Mouse (Mus musculus) layer of hippocampus, adult 9-10 months (tissue): Measurements from ENCODE around the gene AC109138.7.
A peak's percentile ranks its signal among the peaks of the same experiment; 100 is the strongest.

ENCODE experiments used
- DNase-seq: peaks from one replicate; pipeline ENCODE4 v3.0.0; 2022; ENCODE audit warnings: low spot score

Gene AC109138.7

DNA sequence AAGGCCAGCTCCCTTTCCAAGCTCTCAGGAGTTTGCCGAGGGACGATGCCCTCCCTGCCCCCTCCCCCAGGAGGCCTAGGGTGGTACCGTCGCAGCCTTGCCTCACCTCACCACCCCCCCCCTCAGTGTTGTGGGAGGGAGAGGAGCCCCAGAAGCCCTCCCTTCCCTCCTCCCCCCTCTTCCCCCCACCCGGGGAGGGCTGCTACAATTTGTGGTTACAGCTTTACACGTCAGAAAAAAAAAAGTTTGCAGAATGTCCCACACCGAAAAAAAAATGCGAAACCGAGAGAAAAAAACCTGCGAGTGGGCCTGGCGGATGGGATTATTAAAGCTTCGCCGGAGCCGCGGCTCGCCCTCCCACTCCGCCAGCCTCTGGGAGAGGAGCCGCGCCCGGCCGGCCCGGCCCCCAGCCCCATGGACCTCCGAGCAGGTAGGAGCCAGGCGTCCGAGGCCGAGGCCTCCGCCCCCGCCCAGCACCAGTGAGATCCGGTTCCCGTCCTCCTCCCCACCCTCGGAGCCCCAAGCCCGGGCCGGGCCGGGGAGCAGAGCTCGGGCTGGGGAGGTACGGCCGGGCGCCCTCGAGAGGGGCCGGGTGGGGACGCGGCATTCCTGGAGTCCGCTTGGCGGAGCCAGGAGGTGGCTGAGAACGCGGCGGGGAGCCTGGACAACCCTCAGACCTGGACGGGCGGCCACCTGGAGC lies at the start of gene AC109138.7, which contains the start of gene Clcf1:
AC109138.7 (plus strand) TSS at position 287 of the 700 bp plus-strand sequence.
Clcf1 (plus strand) TSS at position 168 of the 700 bp plus-strand sequence.
- DNase-seq: no peak

DNA sequence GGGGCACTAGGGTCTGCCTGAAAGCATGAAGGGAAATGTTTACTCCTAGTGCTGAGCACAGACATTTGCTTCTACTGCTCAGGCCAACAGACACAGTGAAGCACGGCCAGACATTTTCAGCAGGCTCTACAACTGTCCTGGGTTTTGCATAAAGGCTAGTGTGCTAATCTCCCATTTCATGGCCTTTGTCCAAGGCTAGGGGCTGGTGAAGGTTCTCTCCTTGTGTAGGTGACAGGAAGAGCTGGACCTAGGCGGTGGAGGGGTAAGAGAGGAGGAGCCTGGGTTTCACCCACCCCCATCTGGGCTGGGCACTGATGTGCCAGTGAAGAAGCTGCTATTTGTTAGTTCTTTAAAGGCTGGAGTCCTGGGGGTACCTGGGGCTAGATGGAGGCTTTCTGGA lies 49.4 kb upstream of the AC109138.7 start:
- no peak for DNase-seq

DNA sequence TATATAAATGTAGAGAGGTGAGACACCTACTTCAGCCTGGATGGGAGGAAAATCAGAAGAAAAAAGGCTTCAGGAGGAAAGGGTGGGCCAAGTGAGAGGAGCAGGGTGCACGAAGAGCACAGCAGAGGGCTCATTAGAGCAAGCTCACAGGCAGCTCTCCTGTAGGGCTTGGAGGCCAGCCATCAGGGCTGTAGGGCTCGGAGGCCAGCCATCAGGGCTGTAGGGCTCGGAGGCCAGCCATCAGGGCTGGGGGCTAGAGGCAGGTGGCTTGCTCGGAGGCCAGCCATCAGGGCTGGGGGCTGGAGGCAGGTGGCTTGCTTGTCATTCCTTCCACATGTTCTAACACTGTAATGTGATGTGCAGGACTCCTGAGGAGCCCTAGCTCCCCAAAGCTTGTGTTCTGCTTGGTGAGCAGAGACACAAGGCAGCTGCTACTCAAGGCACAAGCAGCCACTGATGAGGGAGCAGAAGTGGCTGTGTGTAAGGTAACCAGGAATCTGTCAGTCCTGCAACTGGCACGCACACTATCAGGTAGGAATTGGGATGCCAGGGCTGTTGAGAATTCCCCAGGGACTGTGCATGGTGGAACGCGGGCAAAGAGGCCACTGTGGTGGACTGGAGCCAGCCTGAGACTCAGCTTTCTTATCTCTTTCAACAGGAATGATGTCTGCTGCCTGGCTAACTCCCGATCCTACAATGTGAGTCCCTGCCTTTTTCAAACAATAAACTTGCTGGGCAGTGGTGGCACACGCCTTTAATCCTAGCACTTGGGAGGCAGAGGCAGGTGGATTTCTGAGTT lies 47.3 kb upstream of the AC109138.7 start:
- DNase-seq: no peak

DNA sequence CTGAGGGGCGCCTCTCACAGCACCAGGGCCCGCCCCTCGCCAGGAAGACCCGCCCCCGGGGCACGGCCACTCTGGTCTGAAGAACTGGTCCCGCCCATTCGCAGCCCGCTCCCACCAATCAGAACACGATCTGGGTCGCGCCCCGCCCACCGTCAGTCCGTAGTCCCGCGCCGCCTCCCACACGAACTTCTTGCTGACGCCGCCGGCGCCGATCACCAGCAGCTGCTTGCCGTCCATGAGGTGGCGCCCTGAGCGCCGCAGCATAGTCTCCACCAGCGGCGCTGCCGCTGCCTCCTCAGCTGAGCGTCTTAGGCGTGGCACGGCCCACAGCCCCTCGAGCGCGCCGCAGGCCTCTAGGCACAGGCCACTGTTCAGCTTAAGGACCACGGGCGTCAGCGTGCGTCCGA lies 44.8 kb upstream of the AC109138.7 start:
- DNase-seq: peak; percentile 99

DNA sequence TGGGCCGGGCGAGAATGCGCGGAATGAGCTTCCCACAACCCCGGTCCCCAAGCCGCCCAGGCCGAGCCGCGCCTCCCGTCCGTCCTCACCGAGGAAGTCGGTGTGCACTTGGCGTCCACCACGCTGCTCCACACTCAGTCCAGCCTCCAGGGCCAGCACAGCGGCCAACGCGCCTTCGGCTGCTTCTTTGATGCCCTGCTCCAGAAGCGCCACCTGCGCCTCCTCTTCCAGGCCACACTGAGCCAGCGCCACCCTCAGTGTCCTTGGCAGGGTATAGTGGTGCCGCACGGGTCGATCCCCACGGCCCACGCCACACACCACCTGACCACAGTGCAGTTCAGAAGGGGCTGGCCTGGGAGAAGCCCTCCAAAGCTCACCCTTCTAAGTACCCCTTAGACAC lies 44.3 kb upstream of the AC109138.7 start:
- DNase-seq: no peak

DNA sequence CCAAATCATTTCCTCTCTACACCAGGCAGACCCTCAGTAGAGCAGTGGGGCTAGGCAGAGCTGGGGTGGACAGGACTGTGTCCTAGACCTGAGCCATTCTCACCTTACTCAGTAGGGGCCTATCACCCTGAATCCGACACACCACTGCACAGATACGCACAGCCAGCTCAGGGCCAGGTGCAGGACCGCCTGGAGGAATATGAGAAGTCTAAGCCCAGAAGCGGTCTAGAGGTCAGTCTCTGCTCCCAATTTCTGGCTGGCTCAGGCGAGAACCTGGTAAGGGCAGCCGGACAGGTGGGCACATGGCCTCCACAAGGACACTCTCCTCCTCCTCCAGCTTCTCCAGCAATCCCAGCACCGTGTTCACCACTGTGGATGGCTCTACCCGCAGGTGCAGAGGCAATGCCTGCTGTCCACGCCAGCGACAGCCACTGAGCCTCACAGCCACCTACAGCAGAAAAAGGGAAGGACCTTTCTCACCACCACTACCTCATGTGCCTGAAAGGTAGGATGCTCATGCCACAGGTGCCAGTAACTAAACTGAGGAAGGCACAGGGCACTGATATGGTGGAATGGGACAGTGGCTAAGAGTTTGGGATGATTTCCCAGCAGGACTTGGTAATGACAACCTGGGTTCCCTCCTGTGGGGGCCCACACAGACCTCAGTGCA lies 43.3 kb upstream of the AC109138.7 start:
- no peak for DNase-seq

DNA sequence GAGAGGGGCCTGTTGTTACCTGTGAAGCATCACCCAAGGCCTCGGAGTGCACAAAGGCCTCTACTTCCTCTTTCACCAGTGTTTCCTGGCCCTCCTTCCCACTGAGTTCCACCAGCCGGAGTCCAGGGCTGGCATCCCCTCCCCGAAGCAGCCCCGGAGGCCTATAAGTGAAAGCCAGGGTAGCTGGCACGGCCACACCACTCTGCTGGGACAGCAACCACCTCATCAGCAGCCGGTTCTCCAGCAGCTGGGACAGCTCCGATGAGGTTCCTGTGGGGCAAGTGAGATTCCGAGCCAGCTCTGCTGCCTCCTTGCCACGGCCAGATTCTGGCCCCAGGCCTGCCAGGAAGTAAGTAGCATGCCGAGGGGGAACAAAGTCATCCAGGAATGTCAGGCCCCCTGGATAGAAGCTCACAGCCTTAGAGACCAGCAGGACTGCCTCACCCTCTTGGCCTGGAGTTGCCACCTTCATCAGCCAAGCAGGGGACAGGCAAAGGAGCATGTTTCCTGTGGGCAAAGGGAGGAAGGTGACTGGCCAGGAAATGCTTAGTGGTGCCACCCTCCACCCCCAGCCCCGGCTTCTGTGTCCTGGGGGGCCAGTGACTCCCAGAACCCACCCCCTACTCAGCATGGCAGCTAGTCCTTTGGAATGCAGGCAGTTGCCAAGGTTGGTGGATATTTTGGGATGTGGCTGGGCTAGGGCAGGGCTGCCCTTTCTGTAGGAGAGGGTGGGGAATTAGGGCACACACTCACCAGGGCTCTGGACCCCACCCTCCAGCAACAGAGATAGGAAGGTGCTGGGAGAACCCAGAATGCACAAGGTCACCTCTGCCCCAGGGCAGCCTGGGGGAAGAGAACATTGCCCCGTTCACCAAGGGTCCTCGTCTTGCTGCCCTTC lies 42.5 kb upstream of the AC109138.7 start:
- DNase-seq: no peak

DNA sequence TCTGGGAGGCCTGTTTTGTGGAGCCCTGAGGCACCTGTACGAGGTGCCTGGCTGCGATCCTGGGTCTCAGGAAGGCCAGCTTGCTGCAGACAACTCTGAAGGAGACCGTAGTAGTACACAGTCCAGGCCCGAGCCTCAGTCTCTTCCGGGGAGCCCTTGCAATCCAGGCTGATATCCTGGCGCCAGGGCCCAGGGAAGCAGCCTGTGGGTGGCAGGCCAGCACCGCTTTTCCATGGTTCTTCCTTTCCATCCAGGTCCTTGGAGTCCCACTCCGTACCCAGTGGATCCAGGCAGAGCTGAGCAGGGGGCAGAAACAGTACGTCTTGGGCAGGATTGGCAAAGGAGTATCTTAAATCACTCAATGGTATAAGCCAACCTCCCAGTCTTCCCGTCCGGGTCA lies 41.2 kb upstream of the AC109138.7 start:
- no peak for DNase-seq

DNA sequence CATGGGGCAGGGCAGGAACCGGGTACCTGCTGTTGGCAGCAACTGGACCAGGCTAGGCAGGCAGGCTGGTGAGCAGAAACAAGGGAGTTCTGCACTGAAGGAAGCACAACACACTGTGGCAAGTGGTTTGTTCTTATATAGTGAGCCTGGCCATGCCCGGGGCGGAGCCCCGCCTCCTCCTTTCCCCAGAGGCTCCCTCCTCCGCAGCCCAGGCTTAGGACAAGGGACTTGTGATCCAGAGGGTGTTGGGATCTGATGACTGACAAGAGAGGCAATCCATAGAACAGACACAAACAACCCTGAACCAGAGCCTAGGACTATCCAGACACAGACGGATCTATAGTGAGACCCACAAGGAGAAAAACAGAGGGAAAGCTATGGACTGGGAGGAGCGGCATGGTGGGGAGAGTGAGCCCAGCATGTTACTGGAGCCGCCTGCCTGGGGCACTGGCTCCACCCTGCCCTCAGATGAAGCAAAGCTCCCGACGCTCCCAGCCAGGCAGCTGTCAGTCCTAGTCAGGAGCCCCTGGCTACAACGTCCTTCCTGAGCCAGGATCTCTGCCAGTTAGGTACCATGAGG lies 38.7 kb upstream of the AC109138.7 start, which contains the start of gene Carns1:
Carns1 (minus strand) TSS at position 112 of the 580 bp plus-strand sequence.
- DNase-seq: no peak

DNA sequence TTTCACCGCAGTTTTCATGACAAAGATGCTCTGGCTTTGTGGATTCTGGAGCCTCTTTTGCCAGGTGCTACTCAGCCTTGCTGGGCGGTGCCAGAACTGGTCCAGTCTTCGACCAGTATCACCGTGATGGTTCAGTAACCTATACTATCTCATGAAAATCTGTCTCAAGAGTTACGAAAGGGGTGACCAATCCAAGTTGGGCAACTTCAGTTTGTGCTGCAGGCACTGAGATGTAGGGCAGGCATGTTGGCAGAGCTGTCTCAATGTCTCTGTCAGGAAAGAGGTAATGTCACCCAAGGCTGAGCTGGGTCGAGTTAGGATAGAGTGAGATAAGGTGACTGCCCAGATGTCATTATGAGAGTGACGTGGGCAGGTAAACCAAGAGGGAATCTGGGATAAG lies 33.7 kb upstream of the AC109138.7 start:
- DNase-seq: no peak

DNA sequence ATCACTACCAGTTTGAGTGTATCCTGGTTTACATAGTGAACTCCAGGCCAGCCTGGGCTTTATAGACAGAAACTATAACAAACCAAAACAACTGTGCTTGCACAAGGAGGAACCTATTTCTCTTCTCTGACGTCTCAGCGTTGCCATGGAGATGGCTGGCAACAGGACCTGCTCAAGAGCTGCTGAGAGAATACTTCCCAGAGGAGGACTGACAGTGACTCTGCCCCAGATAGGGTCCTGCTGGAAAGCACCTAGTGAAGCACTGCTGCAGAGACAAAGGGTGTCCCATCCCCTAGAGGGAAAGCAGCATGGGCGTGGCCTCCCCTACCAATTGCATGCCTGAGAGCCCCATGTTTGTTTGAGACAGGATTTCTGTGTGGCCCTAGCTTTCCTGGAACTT lies 32.3 kb upstream of the AC109138.7 start:
- no peak for DNase-seq

DNA sequence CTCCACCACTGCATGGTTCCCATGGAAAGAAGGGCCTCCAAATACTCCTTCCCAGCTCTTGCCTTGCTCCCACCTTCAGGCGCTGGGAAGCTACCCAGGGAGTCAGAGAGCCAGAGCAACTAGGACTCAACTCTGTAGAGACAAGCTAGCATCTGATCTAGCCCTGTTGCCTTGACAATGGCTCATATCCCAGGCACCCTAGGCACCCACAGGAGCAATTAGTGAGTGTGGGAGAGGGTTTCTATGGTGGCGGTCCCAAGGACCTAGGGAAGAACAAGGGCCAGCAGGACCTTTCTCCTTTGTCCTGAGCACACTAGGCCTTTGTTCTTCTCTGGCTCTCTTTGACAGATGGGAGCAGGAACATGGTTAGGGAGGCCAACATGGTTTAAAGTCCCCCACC lies 30.5 kb upstream of the AC109138.7 start:
- no peak for DNase-seq

DNA sequence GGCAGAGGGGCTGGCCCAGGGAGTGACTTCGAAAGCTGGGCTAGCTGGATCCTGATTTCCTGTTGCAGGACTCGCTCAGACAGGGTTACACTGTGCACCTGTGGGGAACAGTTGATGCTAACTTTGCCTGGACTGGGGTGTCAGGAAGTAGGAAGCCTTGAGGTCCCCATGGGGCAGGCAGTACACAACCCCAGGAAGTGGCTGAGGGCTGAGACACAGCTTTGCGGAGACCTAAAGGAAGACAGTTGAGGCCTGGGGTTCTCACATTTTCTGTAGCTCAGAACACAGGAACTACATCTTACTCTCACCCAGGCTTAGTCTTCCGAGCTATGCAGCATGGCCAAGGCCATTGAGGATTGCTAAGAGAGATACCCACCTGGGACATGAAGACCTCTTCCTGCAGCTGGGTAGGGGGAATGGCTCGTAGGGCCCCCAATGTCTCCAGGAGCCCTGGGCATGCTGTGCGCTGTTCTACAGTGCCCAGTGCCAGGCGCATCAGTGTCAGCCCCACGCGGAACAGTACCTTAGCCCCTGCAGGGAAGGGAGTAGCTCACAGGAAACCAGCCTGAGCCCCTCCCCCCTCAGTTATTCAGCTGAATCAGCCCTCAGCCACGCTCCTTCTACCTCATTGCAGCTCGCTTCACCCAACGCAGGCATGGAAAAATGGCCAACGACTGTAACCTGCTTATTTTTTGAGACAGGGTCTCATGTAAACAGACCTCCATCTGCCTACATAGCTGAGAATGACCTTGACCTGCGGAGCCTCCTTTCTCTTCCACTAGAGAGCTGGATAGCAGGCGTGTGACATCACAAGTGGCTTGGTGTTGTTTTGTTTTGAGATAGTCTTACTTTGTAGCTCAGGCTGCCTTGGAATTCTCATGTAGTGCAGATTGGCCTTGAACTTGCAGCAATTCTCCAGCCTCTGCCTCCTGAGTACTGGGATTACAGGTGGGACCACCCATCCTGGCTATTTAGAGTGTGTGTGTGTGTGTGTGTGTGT lies 28.9 kb upstream of the AC109138.7 start:
- DNase-seq: no peak

DNA sequence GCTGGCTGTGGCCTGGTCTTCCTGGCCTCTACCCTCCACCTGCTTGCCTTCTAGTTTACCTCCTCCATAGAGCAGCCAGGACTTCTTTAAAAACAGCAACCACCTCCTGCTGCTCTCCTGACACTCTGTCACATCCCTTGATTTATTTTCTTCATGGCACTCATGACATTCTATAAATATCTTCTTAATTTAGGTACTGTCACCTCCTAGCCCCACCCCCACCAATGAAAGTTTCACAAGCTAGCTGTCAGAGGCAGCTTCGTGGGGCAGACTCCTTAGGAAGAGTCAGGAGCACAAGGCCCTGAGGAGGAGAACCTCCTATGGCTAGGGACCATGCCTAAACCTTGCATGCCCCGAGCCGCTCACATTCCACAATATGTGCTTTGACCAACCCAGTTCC lies 26.9 kb upstream of the AC109138.7 start:
- no peak for DNase-seq

DNA sequence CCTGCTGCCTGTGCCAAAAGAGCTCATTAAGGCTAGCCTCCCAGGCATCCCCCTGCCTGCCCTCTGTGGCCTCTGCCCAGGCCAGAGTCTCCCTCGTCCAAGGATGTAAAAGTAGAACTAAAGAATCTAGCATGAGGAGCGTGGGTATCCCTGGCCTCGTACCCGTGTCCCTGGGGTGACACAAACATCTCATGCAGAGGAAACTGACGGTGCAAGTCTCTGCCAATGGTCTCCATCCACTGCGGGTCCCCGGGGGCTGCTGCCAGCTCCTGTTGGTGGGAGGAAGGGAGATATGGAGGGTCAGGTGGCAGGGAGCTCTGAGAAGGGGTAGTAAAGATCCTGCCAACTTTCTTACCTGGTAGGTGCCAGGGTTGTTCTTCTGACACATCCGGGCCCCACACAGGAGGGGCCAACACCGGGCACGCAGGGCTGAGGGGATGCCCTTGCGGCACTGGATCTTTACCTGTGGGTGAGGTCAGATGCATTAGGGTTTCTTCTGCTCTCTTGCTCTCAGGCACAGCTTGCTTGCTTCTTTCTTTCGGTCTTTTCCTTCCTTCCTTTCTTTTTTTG lies 25.0 kb upstream of the AC109138.7 start:
- DNase-seq: no peak

DNA sequence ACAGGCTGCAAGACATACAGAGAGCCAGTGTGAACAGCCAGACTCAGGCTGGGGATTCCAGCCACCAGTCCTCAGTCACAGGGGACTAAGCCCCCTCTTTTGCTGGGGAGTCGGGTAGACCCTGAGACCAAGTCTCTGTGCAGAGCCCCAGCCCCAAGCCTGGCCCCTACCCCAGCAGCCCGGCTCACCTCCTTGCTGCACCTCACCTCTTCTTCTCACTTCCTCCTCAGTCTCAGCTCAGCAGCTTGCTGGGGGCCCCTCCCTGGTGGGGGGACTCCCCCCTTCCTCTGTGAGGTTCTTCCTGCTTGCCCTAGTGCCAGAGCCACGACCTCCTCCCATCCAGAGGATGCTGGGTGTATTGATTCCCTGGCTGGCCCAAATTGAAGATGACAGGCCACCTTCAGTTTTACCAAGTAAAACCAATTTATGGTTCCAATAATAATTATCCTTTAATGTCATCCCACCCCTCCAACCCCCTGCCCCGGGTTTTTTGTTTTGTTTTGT lies 23.3 kb upstream of the AC109138.7 start, which contains the start of gene Tbc1d10c:
Tbc1d10c (minus strand) TSS at position 454 of the 504 bp plus-strand sequence.
- DNase-seq: no peak

DNA sequence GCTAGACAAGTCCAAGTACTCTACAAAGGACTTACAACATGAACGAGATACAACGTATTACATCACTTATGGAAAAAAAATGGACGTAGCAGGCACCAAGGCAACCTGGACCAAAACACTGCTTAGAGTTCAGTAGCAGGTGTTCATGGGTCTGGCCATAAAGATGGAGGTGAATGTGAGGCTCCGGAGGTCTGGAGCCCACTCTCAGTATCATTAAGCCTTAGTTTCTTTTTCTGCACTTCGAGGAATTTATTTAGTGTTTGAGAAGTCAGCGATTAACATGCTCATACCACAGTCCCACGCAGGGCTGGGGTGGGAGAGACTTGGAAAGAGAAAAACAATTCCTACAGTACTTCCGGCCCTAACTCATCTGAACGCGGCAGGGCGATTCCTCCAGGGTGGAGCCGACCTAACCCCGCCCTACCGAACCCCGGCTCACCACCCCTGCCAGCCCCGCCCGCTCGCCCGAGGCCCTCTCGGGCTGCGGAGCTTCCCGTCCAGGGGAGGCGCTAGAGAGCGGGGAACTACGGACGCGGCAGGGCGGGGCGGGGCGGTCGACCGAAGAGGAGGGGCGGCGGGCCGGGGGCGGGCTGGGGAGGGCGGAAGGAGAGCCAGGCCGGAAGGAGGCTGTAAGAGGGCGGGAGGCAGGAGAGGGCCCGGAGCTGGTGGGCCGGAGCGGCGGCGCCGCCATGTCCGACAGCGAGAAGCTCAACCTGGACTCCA lies 22.5 kb upstream of the AC109138.7 start, which contains the start of gene Ppp1ca:
Ppp1ca (plus strand) TSS at position 538 of the 723 bp plus-strand sequence.
- peak; percentile 77 for DNase-seq

DNA sequence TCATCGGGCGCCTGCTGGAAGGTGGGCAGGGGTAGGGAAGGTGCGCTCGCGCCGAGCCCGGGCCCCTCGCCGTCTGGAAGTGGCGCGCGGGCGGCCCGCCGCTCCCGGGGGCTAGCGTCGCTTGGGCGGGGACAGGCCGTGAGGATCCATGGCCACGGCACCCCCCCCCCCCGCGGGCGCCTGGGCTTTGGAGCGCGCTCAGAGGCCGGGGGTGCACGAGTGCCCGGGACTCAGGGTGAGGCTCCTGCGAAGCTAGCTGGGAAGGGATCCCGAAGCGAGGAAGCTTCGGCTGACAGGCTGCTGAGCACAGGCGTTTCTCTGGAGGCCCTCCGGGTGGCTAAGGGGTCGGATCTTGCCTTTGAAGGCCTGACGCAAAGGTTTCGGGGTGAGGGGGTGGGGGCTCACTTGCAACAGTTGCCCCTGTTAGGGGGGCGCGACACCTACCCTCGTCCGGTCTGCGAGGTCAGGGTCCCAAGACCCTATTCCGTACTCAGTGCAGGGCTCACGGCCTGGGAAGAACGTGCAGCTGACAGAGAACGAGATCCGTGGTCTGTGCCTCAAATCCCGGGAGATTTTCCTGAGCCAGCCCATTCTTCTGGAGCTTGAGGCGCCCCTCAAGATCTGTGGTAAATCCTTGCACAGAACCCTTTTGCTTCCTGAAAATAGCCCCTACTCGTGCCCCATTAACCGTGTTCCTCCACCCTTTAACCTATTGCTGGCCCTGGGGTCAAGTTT lies 21.7 kb upstream of the AC109138.7 start:
- no peak for DNase-seq
